Mouse (Mus musculus): ENCODE data around the gene Lman2.

Lman2 gene

DNA sequence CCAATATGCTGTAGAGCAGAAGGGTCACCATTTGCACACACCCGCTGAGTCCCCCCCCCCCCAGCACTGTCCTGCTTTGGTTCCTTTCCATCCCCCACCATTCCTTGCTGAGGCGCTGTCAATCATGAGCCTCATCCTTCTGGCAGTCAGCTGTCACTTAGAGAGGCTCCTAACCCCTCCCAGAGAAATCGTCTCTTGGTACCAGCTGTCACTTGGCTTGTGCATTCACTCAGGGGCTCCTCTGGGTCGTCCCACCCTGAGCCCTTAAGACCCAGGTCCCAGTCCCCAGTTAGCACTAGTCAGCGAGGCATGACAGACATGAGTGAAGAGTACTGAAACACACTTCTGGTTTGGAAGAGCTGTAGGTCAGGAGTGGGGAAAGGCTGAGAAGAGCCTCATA, 9.2 kb upstream of the Lman2 start:
- ATAC-seq (ENCODE audit: insufficient number of reproducible peaks, low FRiP score, low TSS enrichment): no peak

DNA sequence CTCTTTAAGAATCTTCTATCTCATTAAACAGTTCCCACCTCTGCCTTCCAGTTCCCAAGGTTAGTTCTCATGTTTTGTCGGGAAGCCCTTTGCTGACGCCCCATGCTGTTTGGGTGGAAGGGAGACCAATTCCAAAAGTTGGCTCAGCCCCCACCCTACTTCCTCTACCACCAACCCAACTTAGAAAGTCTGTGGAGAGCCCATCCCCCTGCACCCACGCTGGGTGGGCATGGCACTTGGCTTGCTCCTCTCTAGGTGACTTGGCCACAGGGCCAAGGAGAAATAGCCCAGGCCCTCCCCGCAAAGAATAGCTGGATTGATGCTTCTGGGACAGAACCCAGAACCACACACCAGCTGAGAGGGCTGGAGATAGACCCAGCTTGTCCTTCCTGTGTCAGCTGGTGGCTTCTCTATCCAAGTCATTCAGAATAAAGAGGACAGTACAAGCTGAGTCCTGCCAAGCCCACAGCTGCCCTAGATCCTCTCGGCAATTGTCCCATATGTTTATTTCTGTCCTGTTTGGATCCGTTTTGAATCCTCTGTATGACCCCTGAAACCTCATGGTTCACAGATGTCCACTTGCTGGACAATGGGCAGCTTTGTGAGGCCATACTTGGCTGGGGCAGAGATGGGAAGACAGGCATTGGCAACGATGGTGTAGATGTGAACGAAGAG, 8.6 kb upstream of the Lman2 start:
- no peak for ATAC-seq (ENCODE audit: insufficient number of reproducible peaks, low FRiP score, low TSS enrichment)

DNA sequence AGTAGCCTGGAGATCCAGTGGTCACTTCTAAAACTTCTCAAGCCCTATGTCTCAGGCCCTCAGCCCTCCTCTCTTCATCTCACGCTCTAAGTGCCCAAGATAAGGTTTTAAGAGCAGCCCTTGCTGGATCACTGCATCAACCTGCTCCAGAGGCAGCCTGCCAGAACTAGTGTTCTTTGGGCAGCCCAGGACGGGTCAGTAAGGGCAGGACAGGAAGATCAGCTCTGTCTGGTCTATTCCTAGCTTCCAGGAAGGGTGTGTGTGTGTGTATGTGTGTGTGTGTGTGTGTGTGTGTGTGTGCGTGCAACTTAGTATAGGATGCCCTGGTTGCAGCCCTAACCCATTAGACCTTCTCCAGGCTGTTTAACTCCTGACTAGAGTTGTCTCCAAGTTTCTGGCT, 7.7 kb upstream of the Lman2 start:
- no peak for ATAC-seq (ENCODE audit: insufficient number of reproducible peaks, low FRiP score, low TSS enrichment)

DNA sequence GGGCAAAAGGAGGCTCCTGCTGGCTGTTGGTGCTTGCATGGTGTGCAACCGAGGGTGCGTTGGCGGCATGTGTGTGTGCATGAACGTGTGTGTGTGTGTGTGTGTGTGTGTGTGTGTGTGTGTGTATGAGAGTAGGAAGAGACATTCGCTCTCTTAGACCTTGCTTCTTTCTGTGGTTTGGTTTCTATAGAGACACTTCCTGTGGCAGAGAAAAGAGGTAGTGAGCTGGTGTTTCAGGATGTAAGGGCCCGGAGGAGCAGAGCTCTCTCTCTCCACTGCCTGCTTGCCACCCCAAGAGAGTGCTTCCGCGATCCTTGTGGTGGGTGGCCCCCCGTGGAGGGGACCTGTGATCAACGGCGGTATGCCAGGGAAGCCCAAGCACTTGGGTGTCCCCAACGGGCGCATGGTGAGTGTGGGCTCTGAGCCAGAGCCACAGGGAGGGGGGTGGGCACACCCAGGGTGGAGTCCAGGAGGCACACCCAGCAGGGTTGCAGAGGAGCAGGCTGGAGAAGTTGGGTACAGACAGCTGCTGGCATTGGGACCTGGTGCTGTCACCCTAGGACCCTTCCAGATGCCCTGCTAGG, 7.0 kb upstream of the Lman2 start, which contains the start of gene Rgs14:
Gene Rgs14 (plus strand): TSS at position 202 of the 584 bp plus-strand sequence.
- ATAC-seq (ENCODE audit: insufficient number of reproducible peaks, low FRiP score, low TSS enrichment): no peak

DNA sequence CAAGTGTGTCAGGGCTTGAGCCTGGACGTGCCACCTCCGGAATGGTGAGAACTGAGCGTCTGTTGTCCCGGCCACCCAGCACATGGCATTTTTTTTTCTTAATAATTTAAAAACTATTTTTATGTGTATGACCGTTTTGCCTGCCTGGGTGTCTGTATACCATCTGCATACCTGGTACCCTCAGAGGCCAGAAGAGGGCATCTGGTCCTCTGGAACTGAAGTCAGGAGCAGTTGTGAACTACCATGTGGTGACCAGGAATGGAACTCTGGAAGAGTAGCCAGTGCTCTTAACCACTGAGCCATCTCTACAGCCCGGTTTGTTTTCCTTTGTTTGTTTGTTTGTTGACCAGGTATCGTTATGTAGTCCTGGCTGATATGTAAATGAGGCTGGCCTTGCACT, 5.8 kb upstream of the Lman2 start:
- no peak for ATAC-seq (ENCODE audit: insufficient number of reproducible peaks, low FRiP score, low TSS enrichment)

DNA sequence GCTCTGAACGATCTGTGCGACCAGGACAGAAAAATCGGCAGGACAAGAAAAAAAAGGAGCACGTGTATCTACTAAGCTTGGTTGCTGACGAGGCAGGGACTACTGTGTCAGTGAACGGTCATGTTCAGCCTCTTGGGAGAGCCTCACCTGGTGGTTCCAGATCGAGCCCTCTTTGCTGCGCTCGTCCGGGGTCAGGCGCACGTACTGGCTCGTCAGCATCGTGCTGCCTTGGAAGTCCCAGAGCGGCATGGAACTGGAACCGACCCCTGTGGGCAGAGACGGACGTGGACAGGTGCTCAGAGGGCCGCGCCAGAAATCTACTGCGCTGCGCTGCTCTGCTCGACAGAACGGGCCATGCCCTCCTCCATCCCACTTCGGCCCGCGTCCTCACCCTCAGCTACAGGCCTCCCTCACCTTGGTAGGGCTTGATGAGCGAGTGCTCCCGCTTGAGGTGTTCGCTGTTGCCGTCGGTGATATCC, 570 bp downstream of the Lman2 start:
- ATAC-seq (ENCODE audit: insufficient number of reproducible peaks, low FRiP score, low TSS enrichment): peak; percentile 36

DNA sequence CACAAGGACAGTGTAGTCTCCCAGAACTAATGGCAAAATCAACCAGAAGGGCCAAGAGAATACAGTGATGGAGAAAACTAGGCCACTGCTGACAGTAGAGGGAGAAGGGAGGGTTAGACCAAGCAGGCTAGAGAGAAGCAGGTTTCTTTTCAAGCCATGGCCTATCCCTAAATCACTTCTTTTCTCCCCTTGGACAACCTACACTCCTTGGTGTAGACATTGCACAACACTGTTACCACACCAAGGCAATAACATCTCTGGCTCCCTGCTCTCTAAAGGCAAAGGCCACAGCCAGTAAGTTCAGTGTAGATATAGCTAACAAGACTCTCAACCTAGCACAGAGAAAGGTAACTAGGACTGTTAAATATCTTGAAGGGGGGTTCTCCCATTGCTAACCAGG, 1.4 kb downstream of the Lman2 start:
- no peak for ATAC-seq (ENCODE audit: insufficient number of reproducible peaks, low FRiP score, low TSS enrichment)

DNA sequence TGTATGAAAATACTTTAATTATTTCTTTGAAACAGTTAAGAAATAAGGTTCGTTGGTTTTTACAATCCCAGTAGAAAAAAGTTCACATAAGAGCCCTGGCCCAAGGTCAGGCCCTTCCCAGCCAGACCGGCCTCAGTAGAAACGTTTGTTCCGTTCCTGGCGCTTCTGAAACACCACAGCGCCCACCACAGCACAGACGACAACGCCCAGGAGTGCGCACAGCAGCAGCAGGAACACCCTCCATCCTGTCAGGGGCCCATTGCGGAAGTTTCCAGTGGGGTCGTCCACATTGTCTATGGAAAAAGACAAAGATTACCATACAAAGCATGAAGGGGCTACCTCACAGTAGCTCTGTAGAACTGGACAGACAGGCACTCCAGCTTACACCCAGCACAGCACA, 15.8 kb downstream of the Lman2 start:
- no peak for ATAC-seq (ENCODE audit: insufficient number of reproducible peaks, low FRiP score, low TSS enrichment)

DNA sequence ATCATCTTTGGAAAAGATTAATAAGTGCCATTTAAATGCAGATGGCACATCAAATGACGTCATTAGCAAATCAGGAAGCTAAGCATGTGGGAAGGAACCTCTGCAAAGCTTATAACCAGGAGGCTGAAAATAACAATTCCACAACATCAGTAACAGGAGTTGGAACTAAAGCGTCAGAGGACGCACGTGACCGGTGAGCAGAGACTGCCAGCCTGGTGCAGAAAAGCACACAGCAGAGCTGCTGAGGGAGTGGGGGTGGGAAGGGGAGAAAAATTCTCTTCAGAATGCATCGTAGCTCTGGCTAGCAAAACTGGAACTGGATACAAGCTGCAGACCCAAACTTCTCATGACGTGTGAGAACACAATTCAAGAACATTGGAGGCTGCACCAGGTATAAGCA, 18.3 kb downstream of the Lman2 start:
- ATAC-seq (ENCODE audit: insufficient number of reproducible peaks, low FRiP score, low TSS enrichment): no peak

DNA sequence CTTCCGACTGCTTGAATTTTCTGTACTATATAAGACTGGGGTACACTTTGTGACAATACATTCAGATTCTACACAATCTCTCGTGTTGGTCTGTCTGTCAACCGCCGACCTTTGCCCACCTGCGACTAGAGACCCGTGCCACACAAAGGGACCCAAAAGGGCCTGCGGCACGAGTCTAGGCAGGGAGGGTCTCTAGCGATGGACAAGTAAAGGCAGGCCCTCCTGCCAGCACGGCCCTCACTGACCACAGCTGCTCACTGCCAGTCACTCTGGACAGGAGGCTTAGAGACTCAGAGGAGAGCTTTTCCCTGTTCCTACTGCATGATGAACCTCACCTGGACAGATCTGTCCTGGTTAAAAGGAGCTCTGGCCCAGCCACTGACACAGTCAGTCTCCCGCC, 20.1 kb downstream of the Lman2 start:
- no peak for ATAC-seq (ENCODE audit: insufficient number of reproducible peaks, low FRiP score, low TSS enrichment)

DNA sequence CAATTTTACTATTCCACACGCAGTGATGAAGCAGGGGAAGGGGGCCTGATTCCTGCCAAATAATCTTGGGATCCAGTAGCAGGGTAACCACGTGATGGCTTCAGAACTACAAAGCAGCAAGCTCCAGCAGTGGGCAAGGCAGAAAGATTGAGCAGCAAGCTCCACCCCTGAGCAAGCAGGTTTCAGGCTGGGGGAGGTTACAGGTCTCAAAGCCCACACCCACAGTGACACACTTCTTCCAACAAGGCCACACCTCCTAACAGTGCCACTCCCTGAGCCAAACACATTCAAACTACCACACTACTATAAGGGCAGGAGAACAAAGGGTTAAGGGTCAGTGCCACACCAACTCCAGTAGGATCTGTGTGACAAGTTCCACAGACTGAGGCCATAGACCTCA, 23.3 kb downstream of the Lman2 start:
- no peak for ATAC-seq (ENCODE audit: insufficient number of reproducible peaks, low FRiP score, low TSS enrichment)

DNA sequence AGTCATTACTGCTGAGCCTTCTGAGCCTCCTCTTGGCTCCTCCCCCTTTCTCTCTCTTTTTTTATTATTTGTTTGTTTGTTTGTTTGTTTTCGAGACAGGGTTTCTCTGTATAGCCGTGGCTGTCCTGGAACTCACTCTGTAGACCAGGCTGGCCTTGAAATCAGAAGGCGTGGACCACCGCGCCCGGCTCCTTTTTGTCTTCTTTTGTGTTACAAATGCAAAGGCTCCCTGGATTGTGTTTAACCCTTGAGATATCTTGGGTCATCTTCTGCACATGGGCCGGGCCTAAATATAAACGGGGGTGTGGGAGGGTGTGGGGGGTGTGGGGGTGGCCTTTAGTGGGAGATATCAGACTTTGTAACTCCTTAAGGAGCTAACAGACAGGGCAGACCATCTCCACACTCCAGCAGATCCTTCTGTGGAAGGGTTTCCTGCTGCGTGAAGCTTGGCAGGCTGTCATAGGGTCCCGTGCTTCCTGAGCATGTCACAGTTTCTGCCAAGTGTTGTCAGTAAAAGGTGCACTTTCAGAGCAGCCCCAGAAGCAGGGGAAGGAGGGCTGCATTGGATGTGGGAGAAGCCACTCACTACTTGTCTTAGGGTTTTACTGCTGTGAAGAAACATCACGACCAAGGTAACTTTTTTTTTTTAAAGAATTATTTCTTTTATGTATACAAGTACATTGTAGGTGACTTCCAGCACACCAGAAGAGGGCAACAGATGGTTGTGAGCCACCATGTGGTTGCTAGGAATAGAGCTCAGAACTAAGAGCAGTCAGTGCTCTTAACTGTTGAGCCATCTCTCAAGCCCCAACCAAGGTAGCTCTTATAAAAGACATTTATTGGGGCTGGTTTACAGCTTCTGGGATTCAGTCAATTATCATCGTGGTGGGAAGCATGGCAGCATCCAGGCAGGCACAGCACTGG, 24.2 kb downstream of the Lman2 start:
- ATAC-seq (ENCODE audit: insufficient number of reproducible peaks, low FRiP score, low TSS enrichment): no peak

DNA sequence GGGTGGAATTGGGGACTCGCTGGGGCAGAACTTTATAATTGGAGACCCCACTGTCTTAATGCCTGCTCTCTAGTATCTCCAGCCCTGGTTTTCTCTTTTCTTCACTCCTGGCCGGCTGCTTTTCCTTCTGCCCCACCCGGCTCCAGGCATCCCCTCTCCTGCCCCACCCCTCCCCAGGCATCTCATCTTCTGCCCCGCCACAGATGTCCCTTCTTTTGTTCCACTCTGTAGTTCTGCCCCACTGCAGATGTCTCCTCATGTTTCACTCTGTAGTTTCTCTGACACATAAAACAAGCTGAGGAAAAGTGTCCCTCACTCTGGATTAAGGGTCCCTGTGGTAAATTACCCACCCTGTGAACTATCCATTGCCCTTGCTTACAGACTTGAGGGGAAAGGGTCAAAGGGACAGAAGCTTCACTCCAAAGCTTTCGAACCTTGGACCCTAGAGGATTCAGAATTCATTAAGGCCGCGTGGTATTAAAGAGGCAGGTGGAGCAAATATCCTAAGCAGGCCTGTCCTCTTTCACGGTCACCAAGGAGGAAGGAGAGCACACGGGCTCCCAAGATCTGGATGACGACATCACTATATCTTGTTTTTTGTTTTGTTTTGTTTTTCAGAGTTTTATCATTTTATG, 25.1 kb downstream of the Lman2 start:
- ATAC-seq (ENCODE audit: insufficient number of reproducible peaks, low FRiP score, low TSS enrichment): no peak

DNA sequence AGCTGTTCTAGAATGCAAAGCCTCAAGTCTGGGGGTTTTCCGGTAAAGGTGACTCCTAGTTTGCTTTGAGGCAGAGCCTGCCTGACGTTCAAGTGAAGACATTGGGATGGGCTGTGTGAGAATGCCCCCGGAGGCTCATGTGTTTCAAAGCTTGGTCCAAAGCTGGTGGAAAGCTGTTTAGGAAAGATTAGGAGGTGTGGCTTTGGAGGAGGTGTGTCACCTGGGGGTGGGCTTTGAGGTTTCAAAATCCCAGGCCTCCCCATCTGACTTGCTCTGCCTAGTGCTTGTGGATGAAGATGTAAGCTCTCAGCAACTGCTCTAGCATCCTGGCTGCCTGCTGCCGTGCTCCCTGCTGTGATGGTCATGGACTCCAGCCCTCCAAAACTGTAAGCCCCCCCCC, 26.9 kb downstream of the Lman2 start:
- no peak for ATAC-seq (ENCODE audit: insufficient number of reproducible peaks, low FRiP score, low TSS enrichment)

DNA sequence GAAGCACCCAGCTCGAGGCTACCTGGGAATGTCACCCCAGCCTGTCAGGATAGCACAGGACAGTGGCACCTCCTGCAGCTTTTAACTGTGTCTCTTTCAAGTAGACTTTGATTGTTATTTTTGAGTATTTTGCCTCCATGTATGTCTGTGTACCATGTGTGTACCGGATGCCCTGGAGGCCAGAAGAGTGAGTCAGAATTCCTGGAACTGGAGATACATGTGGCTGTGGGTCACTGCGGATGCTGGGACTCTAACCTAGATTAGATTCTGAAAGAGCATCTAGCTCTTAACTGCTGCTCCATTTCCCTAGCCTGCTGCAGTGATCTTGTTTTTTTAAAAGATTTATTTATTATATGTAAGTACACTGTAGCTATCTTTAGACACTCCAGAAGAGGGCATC, 30.3 kb downstream of the Lman2 start:
- no peak for ATAC-seq (ENCODE audit: insufficient number of reproducible peaks, low FRiP score, low TSS enrichment)

DNA sequence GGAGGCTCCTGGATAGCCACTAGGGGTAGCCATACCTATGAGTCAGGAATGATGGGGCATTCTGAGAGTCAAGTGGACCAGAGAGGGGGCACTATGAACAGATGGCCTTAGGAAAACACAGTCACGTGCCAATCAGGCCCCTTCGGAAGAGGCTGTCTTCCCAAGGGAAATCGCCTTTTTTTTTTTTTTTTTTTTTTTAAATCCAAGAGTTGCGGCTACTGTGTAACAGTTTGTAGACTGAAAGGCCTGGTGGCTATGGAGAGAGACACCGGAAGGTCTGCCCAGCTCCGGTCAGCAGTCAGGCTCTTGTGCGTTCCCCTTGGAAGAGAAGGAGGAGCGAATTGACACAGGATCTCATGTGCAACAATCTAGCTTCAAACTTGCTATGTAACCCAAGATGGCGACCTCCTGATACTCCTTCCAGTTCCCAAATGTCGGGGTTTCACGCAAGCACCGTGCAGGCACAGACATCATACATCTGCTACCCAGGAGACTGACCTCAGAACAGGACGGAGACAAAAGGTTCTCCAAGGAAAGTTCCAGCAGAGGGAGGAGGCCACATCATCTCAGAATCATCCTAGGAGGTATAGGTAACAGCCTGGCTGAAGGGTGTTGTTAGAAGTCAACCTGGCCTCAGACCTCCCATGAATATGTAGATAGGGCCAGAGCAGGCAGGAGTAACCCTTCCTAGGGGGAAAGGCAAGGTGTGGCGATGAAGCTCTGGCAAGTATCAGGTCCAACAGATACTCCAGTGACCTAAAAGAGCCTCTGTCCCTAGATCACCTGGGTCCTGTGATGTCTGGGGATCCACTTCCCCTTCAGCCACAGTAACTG, 31.8 kb downstream of the Lman2 start:
- no peak for ATAC-seq (ENCODE audit: insufficient number of reproducible peaks, low FRiP score, low TSS enrichment)

DNA sequence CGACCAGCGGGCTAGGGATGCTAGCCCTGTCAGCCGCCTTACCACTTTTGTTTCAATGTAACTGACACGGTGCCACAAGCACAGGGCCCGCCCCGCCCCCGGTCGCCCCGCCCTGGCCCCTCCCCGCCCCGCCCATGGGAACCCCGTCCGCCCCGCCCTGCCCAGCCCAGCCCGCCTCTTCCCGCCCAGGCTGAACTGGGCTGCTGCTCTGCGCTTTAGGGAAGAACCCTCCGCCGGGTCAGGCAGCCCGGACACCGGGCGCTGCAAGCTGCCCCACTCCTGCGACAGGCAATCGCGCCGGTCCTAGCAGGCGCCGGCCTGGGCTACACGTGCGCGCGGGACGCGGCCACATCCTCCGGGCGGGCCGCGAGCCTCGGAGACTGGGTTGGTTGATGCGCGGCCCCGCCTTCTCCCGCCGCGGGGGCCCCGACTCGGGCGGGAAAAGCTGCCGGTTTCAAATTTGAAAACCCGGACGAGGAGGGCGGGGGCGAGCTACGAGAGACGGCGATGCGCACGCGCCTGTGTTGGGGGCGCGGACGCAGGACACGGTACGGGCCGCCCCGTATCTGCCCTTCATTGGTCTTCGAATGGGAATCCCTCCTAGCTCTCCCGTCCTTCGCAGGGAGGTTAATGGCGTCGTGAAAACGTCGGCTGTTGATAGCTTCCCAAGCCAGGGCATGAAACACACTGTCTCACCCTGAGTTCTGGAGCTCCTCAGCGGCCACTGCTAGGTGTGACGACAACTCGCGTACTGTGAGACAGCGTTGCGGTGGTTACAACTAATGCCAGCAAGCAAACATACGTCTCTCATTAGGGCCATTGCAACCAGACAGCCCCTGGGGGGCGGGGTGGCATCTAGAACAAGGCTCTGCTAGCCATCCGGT, 32.7 kb downstream of the Lman2 start, which contains the start of gene Mxd3:
Gene Mxd3 (minus strand): TSS at position 141 of the 884 bp plus-strand sequence.
- ATAC-seq (ENCODE audit: insufficient number of reproducible peaks, low FRiP score, low TSS enrichment): peak; percentile 61

DNA sequence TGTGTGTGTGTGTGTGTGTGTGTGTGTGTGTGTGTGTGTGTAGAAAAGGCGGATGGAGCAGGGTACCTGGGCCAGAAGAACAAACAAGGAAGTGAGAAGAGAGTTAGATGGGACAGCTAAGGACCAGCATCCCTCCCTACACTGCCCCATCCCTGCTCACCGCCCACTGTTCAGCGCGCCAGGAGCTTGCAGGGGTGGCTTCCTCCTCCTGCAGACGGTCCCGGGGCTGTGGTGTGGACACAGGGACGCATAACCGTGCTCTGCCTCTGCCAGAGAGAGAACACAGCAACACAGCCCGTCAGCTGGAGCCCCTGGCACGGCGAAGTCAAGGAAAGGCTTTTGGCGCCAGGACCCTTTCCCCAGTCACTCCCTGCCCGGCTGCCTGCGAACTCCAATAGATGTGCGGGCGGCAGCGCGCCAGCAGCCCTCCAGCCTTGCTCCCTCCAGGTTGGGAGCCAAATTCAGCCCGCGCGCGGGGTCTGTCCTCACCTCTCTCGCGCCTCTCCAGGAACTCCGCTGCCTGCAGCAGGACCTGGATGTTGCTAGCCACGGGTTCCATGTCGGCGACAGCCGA, 33.4 kb downstream of the Lman2 start:
- ATAC-seq (ENCODE audit: insufficient number of reproducible peaks, low FRiP score, low TSS enrichment): no peak

DNA sequence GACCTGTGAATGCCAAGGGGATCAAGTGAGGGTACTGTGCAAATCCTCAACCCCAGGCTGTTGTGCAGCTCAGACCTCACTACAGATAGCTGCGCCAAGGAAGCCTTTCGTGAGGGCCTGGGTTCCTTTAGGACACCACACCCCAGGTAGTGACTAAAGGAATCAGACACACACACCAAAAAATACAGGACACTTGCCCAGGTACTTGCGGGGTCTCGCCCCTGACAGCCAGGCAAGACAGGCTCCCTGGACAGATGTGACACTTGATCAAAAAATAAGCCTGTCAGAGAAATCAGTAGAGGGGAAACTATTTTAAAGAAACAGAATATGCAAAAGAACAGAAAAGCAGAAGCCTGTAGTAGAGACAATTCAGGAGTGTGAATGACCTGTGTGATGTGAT, 33.9 kb downstream of the Lman2 start:
- no peak for ATAC-seq (ENCODE audit: insufficient number of reproducible peaks, low FRiP score, low TSS enrichment)
